Mouse (Mus musculus) frontal cortex, postnatal 25 days (tissue): Measurements from ENCODE around the gene Slc1a2.

Source experiments
- DNase-seq, 2 experiments: peaks; one replicate each; pipeline ENCODE4 v3.0.0; 2022; ENCODE audit warnings: low spot score in 2 of 2

Gene Slc1a2

DNA sequence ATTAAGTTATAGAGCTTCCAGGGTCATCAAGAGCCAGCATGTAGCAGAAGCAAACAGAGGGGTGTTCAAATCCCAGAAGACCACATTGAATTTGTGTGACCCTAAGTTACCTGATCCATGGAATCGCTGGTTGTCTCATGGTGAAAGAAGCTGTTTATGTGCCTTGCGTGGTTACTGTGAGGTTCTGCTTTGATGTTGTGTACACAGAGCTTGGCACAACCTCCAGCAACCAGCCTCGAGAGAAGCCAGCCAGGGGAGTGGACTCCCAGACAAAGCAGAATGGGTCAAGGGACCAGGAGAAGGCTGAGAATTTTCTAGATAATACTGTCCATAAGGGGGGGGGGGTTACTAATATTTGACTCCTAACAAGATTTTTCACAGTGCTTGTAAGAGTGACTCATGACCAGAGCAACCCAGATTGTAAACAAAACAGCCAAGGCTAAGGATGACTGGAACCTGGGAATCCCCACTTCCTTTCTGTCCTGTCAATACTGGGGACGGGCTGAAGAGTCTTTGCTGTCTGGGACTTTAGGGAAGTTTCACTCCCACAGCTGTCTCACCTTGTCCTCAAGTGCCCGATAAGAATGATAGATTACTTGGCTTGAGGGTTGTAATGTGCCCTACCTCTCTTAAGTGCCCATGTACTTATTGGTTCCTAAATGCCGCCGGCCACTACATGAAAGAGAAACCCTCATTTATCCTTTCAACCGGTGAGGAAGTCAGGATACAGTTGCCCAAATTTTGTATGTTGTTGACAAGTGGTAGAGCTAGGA, 106.3 kb downstream of the Slc1a2 start:
- DNase-seq: no peak

DNA sequence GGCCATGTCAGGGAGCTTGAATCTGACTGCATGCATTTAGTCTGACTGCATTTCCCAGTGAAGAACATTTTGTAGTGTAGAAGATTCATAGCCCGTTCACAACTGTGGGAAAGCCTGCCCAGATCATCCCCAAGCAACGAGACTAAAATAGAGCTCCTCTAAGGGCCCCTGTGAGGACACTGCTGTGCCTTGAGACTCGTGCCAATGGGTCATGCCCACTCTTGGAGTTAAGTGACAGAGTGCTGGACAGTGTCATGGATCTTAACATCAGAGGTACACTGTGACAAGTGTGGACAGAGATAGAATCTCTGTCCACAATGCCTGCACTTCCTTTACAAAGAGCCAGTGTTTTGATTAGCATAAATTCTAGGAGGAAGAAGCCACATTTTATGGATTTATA, 109.8 kb downstream of the Slc1a2 start:
- no peak for DNase-seq

DNA sequence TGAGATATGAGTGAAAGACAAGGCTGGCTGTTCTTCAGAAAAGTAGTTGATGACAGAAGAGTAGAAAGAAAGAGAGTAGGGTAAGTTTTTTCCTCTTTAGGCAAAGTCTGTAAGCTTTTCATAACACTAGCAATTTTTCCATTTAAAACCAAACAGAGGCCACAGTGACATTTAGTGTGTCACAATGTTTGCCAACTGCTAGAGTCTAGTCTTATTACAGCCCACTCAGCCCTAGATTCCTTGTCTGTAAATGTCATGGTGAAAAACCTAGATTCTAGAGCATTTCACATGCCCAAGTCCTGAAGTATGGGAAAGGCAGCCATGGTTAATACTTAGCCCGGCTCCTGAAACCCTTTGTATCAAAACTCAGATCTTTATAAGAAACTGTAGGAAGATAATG, 112.8 kb downstream of the Slc1a2 start:
- no peak for DNase-seq

DNA sequence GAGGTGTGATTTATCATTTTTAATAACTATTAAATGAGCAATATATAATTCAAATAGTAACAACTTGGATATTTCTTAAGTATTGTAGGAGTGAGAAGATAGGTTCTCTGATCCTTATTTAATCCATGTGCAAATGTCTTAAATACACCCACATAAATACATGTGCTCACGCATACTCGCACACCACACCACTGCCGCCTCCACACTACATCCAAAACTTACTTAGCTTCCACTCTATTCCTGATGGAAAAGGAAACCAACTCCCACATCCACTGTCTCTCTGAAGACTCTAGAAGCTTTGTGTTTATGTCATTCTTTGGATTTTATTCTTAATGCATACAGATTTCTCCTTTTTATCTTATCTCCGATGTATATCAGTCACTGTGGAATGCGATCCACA, 113.8 kb downstream of the Slc1a2 start:
- no peak for DNase-seq

DNA sequence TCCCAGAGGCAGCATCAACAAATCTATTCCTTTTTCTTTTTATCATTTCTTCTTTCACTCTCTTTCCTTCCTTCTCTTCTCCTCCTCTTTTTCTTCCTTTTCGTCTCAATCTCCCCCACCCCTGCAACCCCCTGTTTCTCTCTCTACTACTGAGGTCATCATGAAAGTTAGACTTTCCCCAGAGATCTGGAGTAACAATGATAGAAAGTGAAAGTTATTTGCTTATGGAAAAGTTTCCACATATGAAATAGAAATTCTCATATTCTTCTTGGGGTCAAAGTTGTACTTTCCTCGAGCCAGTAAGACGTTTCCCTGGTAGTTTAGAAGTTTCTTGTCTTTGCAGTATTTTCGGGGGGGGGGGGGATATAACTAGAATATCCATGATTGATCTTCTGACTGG, 116.2 kb downstream of the Slc1a2 start:
- no peak for DNase-seq

DNA sequence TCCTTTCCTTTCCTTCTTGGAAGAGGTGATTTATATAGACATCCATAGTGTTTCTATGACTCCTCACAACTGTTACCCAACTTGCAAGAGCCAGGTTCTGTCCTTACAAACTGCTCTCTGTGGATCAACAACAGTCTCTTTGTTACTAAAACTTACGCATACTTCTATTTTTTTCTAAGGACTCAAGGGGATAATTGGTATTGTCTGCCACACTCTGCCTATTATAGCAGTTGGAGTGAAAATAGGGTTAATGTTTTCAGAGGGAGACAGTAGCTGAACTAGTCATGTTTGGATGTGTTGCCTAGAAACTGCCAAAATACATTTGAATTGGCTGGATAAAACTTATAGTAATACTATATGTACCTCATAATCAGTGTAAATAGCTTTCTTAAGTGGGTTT, 117.1 kb downstream of the Slc1a2 start:
- DNase-seq: no peak

DNA sequence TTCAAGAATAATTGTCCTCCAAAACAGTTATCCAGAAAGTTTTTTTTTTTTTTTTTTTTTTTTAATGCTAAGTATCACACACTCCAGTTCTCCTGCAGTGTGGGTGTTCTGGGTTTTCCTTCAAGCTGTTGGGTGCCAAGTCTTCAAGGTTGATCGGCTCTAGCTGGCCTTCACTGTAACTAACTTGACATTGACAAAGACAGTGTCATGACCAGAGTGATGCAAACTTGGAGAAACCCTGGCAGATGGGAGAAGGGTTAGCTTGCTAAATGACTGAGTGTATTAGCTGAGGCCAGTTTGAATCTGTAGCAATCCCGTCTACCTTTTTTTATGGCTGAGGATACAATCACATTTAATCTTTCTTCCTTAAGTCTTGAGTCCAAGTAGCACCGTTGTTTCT, 119.7 kb downstream of the Slc1a2 start:
- no peak for DNase-seq

DNA sequence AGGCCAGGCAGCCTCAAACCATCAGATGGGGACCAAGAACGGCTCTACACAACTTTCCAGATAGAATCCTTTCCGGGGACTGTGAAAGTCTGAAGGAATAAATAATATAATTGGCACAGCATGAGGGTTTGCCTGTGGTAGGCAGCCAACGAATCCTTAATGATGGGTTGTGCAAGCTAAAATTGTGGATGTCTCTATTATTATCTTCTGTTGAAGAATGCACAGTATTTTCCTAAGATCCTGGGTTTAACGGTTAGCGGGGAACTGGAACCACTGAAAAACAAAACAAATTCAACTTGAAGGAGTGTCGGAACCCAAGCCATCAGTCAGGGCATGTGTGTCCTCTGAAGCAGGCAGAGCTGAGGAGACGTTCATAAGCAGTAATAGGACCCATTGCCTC, 124.3 kb downstream of the Slc1a2 start:
- no peak for DNase-seq

DNA sequence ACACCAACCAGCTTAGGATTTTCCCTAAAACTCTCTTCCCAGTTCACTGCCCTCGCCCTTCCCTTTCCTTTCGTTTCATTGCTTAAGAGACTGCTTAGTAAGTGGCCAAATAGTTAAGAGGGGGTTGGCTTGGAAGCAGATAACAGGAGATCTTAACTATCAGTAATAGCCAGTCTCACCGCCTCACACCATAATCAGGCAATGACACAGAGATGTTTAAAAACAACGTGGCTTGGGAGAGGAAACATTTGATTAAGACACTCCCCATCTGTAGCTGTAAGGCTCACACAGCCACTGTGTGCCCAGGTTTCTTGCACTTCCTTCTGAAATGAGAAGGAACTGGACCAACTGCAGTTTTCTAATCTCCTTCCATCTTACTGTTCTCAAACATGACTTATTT, 127.2 kb downstream of the Slc1a2 start:
- DNase-seq: no peak

DNA sequence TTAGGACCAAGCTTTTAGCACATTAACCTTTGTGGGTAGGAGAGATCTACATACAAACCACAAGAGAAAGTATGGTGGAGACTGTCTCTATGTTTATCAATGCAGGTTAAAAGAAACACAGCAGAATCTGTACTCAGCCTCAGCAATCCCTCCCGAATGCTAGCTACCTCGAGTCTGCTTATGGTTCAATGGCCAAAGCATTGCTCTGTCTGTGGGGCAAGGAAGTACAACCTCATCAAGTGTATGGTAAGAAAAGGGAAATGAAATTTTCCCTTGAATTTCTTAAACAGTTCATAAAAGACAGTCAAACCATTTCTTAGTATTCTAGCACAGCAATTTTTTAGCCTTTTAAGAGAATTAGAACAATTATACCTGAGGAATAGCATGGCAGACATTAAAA, 133.2 kb downstream of the Slc1a2 start:
- no peak for DNase-seq

DNA sequence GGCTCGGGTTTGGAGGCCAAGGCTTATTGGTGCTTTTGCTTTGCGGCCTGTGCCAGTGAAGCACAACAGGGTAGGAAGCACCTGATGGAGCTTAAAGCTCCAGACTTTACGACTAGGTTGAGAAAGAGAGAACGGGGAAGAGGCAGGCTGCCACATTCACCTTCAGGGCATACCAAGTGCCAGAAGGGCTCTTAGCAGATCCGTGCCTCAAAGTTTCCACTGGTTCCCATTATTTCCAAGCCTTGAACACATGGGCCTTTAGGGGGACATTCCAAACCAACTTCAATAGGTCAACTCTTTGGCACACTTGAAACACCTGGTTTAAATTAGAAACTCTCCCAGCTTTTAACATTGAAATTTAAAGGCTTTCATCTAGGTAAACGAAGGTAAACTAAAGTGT, 134.3 kb downstream of the Slc1a2 start:
- no peak for DNase-seq

DNA sequence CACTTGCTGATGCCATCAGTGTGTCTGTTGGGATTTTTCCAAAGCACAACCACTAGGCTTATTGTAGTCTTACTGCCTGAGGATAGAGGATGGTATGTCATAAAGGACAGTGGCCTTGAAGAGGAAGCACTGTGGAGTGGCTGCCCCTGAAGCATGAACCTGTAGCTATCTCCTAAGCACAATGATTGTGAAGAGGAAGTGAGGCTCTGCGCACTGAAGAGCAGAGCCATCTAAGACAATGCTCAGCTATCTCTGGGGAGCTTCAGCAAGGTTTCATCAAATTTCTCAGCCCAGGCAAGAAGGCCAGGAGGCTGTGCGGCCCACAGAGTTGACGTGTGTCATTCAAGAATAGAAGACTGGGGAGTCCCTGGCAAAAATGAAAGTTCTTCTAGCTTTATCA, 136.6 kb downstream of the Slc1a2 start:
- no peak for DNase-seq

DNA sequence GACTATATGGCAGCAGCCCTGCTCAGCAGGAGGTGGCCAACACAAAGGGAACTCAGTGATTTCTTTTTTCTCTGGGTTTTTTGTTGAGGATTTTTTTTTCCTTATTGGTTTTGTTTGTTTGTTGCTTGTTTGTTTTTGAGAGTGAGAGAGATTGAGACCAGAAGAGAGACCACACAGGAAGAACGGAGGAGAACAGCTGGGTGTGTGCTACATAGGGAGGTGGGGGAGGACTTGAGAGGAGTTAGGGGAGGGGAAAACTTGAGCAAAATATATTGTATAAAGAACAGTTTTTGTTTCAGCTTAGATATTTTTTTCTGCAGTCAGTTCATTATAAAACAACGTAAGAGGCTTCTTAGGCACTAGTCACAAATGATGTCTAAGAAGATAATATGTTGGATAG, 139.7 kb downstream of the Slc1a2 start:
- DNase-seq: no peak

DNA sequence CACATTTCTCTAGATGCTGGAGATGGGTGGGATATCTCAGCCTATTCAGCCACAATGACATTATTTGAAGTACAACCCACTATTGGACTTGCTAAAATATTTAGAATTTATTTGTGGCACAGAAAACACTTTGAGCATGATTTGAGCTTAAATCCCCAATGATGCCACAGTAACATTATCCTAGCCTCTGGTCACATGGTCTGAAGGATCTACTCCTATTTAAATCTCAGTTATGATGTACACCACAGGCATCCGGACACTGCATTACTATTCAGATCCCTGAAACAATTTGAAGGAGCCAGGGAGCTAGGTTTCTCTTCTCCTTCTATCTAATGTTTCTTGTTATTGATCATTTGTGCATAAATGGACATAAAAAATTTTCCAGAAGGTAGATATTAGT, 143.4 kb downstream of the Slc1a2 start:
- no peak for DNase-seq

DNA sequence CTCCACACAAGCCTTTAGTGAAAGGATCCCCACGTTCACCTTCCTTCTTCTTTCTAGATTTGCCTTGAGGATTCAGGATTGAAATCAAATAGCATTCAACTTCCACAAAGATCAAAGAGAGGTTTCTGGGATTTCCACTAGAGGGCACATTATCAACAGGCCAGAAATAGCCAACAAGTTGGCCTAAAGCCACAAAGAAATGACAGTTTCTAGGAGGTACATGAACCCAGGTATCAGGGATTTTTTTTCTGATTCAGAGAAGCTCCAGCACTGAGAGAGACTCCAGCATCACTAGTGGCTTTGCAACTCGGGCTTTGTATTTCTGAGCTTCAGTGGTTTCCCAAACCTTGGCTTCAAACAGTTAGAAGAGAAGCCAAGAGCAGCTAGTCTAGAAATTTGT, 145.7 kb downstream of the Slc1a2 start:
- DNase-seq: no peak

DNA sequence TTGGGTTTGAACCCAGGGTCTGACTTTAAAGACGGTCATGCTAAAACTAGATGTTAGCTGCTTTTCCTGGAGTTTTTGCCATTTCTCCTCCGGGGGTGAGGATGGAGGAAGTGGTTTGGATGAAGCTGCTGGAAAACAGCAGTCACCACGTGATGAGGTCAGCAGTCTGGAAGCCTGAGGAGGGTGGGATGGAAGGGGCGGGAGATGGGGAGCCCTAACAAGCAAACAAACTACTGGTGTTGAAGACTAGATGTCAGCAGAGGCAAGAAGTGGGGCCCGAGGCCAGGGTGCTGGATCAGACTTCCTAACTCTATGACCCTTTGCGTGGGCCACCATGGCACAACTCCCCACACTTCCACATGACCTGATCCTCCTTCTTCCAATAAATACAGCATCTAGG, 146.8 kb downstream of the Slc1a2 start:
- DNase-seq: no peak

DNA sequence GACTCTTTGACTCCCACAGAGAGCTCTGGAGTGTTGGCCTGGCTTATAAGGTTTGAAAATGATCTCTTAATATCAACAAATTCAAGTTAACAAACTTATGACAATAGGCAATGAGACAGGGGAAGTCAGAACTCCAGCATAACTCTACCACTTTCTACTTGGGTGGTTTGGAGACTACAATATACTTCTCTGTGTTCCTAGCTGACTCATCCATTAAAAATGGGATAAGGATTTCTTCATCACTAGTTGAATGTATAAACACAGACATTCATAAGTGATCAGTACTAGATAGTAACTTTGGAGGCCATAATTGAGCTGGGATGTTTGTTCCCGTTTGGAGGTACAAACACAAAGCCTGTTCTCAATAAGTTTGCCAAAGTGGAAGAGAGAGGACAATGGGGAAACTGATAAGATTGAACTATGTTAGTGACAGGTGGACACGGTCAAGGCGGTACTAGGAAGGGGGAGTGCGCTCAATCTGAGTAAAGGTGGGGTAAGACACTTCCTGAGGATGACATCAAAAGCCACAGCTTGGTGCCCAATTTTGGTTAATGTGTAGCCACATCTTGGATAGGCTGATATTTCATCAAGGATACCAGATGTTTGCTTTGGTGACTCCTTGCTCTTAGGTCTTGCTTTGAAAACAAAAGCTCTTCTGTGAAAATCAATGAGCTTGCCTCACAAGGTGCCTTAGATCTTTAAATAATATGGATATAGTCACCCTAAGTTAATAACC, 147.5 kb downstream of the Slc1a2 start:
- DNase-seq: no peak

DNA sequence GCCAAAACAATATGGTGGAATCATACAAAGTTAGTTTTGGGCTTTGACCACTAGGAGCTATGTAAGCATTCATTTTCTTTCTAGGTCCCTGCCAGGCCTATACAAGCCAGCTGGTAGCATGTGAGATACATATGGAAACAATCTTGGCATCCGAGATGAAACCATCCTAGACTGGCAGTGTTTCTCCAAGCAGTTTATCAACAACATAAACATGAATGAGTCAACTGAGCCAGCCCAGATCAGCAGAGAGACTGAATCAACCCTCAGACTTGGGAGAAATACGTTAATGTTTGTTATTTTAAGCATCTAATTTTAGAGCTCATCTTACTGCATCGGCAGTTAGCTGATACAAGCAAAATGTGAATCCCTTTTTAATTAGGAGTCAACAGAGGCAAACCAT, 149.2 kb downstream of the Slc1a2 start:
- DNase-seq: no peak

DNA sequence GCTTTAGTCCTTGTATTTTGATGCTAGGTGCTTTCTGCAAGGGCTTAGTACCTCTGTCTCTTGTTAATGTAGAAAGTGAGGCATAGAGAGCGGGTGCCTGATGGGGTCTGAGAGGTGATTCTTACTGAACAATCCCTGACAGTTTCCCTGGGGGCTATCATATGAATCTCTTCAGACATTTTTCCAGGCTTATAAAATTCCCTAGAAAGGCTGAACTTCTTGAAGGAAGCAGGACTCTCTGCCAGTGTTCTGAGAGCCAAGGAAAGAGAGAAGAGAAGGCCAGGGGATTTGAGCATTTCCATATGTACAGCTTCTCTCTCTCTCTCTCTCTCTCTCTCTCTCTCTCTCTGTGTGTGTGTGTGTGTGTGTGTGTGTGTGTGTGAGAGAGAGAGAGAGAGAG, 151.0 kb downstream of the Slc1a2 start:
- DNase-seq: no peak

DNA sequence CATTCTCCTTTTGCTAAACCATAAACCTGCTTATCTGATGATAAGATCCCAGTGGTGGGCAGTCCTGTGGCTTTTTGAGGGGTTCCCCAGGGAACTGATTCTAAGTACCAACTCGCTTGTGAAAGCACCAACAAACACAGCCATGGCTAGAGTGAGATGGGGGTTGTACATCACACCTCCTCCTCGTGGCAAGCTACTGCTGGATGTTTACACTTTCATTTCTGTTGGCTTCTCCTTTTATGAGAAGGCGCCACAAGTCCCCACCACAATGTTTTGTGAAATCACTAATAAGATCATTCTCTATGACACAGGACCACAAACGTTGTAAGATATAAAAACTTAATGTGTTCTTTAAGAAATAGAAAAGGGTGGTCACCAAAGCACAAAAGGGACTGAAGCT, 154.3 kb downstream of the Slc1a2 start:
- no peak for DNase-seq

DNA sequence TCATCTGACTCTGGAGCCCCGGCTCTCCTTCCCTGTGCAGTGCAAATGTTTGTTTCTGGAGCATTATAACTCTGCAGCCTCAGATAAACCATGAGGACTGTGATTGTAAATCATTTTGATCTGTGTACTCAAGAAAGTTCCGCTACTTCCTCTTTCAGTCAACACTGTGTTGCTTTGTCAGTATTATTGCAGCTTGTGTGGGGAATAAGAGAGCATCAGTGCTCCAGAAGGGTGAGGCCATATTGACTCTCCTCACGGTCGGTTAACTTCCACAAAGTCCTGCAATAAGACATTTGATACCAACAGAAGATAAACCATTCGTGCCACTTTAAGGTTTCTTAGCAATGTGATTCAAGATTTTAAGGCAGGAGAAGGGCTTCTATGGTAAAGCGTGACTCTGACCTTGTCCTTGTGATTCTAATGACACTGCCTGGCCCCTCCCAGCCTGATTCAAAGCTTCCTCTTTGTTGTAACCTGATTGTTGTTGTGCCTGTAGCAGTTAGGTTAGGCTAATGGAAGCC, 156.9 kb downstream of the Slc1a2 start:
- DNase-seq: no peak

DNA sequence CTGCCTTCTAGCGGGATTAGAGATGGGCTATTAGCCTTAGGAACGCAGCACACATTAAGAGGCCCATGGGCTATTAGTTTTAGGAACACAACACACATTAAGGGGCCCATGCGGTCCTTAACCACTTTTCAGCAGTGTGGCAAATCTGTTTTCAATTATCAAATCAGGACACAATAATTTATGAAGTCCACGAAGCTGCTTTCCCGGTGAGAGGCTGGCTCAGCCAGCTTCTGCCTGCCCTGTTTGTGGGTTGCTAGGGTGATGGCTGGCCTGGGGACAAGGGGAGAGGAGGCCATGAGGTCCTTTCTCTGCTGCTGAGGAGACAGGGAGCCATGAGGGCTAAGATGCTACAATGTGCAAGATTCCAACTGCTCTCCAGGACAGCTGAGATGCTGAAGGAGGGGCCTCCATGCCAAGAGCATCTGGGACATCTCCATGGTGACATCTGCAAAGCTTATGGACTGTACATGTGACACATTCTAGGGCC, 161.8 kb downstream of the Slc1a2 start:
- no peak for DNase-seq

DNA sequence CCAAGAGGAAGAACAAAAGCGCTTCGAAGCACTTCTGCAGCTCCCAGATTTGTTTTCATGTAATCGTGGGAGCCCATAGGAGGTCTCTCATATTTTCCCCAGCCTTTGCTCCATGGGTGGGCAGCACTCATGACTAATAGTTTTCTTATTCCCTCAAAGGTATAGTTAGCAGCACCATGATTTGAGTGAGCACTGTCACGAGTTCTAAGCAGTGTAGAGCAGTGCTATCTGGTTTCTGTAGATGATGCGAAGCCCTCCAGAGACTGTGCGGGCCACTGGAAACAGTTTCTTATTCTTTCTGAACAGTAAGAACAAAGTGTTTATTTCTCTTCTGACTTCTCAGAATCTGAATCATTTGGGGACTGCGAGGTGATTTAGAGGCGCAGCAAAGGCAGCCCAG, 162.3 kb downstream of the Slc1a2 start:
- no peak for DNase-seq
